Mouse (Mus musculus) CD4-positive, CD25-positive, alpha-beta regulatory T cell, adult 2 months (primary cell): ENCODE measurements around the gene Pjvk.

Source experiments
- DNase-seq: peaks from one replicate; pipeline ENCODE4 v3.0.0-alpha.2; 2012; ENCODE audit warnings: low read depth, low spot score

Pjvk gene

DNA sequence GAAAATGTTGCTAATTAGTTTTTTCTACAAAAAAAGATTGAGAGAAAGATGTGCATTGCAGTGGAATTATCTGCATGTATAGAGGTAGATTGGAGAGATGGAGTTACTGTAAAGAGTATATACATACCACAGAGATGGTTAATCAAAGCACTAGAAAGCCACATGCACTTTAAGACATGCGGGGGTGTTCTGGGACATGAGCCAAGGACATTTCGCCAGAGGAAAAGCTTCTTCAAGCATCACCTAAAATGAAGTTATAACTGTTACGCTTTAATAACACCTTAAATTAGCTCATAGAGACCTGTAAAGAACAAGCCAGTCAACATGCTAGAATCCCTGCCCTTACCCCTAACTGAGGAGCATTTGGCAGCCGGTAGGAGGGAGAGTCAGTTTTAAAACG is 18.9 kb downstream of the Pjvk start:
- DNase-seq = no peak

DNA sequence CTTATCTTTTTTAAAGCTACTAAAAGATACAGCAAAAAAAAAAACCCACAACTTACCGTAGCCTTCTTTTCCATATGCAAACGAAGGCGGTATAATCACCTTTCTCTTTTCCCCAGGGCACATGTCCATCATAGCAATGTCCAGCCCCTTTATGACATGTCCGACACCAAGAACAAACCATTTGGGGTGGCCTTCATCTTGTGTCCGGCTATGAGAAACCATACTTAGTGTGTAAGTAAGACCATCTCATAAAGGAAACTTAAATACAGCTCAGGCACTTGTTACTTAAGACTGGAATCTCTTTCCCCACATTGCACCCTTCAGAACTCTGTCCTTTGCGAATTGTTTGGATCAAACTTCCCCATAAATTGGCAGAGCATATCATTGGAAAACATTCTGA is 23.4 kb downstream of the Pjvk start:
- no peak for DNase-seq

DNA sequence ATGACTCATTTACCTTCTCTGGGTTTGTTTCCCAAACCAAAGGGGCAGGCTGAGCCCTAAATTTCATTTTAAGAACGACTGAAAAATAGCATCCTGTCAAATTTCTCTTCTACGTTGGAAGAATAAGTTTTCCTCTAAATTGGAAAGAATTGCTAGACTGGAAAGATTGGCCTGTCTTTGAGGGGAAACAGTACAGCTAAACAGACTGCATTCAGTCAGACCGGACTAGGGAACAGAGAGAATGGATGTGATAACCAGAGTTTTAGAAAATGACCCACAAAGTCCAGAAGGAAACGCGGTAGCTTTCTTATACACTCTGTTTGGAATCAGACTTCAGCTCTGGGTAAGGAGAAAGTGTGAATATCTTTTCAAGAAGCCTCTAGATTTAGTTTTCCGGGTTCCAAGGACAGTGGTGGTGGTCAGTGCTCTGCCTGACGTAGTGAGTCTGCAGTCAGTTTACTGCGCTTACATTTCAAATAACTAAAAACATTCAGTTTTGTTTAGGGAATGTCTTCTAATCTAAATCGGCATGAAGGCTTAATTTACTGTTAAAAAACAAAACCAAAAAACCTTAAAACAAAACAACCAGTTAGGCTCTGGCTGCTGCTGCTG is 24.0 kb downstream of the Pjvk start:
- DNase-seq = no peak

DNA sequence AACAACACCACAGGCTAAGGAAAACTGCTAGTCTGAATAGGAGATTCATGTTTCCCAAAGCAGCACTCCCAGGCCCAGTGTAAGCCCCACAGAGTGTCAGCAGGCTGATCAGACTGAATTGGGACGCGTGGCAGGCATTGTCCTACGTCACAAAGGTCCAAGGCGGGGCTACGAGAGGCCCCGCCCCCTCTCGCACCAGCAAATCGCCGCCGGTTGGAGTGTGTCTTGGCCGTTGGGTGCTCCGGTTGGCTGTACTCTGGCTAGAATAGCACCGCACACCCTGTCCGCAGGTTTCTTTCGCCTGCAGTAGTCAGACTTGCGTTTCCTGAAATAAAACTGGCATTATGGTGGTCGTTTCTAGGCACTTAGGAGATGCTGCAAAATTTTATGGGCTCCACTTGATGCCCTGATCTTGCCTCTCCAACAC is 24.7 kb downstream of the Pjvk start, which contains the start of gene Fkbp7:
Gene Fkbp7 (minus strand): TSS at position 151 of the 427 bp plus-strand sequence.
- peak; percentile 94 for DNase-seq

DNA sequence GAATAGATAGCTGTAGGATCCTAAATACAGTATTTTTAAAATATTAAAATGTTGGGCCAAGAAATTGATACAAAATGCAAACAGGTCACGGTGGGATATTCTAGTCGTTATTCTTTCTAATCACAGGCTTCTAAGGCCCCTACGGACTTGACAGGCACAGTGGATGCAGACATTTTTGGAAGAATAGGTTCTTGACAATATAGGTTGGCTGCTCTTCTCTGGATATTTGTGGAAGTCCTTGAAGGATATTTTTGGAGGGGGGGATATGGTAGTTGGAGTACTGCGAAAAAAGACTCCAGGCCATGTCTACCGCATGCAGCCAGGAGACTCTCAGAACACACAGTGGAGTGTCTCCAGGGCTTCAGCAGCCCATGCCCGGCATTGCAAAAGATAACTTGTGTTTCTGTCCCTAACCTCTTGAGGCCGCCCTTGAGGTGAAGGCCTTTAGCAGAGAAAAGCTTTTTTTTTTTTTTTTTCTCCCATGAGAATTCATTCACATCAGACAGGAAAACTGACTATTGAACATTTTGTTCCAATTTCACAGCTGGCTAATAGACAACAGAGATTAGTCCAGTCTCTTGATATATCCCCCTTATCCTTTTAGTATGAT is 25.3 kb downstream of the Pjvk start:
- peak; percentile 82 for DNase-seq

DNA sequence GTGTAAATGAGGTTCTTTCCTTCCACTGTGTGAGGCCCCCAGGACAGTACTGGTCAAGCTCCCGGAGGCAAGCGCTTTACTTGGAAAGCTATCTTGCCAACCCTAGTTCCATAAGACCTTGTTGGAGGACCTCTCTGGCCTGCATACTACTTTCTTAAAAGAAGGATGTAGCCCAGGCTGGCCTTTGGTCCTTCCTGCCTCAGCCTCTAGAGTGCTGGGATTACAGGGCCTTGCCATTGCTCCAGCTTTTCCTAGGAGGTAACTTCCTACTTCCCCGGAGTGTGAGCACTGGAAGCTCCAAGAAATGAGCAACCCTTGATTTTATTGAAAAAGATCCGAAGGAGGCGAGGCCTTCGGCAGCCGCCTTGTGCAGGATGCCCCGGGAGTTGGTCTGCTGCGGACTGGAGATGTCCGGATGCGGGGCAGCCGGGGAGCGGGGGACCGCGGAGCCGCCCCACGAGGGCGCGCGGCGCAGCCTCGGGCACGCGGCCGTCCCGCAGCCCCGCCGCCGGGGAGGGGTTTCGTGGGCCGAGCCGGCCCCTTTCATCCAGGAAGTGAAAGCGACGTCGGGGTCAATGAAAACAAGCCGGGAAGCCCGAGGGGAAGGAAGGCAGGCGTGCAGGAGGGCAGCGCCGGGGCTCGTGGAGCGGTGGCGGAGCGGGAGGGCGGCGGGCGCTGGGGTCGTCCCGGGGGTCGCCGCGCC is 26.6 kb downstream of the Pjvk start, which contains the start of gene Plekha3:
Gene Plekha3 (plus strand): TSS at position 557 of the 703 bp plus-strand sequence.
- peak; percentile 81 for DNase-seq

DNA sequence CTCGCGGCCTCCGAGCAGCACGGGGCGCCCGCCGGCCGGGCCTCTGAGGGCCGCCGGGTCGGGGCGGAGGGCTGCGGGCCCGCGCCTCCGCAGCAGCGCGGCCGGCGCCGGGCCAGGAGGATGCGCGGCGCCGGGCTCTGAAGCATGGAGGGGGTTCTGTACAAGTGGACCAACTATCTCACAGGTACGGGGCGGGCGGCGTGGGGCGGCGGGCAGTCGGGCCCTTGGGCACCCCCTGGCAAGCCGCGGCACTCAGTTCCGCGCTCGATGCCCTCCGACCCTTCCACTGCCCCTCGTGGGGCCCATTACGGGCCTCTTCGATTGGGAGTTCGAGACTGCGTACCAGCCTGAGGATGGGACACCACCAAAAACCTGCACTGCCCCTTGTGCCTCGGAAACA is 27.2 kb downstream of the Pjvk start:
- no peak for DNase-seq

DNA sequence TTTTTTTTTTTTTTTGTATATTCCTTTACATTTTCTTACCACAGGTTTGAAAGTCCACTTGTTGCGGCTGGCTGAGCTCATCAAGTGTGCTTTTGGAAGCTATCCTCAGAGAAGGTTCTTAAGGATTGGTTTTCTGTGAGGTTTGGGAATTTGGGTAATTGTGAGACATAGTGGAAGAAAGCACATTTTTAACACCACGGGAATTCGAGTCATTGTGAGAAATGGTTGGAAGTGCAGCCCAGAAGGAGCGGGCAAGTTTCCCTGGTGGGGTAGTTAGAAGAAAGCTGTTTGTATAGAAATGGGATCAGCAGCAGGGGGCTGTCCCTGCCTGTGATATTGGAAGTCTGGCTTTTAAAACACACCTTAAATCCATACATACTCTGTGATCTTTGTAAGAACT is 27.7 kb downstream of the Pjvk start:
- peak; percentile 7 for DNase-seq

DNA sequence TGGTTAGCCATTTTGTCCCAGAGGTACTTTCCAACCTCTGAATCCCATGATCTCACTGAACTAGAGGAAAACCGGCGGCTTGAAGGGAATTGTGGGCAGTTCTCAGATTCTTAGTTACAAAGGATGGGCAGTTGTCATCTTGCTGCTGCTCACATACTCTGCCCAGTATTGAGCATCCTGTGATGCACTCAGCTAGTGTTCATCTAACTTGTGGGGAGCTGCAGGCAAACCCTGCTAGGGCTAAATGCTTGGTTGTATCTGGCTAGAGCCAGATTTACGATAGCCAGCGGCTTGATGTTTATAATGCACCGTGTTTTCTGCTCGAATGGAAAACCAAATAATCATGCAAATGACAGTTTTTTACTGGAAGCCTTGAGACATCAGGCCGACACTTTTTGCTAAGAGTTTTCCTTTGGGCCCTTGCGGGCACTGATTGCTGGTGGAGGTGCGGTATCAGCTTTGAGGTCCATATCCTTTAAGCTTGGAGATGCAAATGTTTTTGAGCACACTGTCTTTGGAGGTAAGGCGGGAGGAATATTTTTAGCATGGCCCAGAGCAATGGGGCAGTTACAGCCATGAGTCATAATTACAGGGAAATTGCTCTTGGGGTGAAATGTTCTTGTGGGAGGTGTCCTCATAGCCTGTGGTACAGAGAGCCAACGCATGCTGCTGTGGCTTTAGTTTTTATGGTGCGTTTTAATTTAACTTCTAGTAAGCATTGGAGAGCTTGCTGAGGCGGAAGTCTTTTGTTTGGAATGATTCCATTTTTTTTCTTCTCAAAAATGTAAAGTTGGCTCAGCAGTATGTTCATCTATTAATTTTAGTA is 28.3 kb downstream of the Pjvk start:
- DNase-seq = no peak

DNA sequence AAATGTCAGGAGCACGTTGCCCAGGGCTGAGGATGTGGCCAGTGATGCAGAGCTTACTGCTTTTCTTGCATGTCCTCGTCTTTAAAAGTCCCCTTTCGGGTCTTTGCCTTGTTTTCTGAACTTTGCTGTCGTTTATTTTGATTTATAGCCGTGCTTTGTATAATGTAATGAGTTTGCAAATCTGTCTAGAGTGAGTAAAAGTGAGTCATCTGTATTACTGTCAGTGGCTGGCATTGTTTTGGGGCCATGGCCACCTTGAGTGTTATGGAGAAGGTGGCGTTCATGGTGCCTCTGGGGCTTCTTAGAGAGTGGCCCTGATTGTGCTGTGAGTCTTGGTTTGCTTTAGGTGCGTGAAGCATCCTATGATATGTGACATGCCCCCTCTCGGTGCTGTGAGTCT is 34.0 kb downstream of the Pjvk start:
- DNase-seq = no peak

DNA sequence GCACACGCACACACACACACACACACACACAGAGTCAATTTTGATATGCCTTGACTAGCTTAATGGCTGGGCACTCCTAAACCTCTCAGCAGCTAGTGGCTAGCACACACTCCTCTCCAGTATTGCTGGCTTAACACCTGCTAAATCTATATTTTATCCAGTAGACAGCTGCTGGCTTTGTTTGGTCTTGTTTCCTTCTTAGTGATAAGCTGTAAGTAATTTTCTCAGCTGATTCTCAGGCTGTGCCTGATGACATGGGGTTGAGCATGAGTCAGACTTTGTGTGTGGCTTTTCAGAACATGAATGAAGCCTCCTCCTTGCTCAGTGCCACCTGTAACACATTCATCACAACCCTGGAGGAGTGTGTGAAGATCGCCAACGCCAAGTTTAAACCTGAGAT is 38.7 kb downstream of the Pjvk start:
- no peak for DNase-seq

DNA sequence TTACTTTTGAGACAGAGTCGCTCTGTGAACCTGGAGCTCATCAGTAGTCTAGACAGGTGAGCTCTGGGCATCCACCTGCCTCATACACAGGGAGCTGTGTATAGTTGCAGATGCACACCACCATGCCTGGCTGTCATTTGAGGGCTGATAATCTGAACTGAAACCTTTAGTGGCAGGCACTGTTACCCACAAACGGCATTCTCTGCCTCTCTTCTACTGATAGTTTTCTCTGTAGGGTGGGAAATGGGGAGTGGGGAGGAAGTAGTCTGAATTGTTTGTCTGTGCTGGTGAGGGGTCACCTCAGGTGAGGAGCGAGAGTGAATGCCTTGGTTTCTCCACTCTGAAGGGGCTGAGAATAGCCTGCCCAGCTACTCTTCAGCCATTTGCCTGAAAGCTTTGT is 39.3 kb downstream of the Pjvk start:
- DNase-seq = no peak

DNA sequence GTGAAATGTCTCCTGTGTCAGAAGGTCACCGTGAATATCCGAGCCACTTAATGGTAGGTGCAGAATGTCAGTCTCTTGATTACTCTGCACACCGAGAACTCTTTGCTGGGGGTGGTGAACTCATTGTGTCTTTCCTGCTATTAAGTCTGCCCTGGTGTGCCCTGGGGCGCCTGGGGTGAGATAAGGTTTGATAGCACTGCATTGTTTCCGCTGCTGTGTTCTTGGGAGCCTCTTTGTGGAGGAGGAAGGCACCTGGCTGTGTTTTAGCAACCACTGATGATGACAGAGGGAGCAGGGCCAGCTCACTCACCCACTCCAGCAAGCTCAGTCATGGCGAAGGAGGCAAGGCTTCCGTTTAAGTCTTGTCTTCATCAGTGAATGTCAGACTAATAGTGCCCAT is 39.9 kb downstream of the Pjvk start:
- no peak for DNase-seq

DNA sequence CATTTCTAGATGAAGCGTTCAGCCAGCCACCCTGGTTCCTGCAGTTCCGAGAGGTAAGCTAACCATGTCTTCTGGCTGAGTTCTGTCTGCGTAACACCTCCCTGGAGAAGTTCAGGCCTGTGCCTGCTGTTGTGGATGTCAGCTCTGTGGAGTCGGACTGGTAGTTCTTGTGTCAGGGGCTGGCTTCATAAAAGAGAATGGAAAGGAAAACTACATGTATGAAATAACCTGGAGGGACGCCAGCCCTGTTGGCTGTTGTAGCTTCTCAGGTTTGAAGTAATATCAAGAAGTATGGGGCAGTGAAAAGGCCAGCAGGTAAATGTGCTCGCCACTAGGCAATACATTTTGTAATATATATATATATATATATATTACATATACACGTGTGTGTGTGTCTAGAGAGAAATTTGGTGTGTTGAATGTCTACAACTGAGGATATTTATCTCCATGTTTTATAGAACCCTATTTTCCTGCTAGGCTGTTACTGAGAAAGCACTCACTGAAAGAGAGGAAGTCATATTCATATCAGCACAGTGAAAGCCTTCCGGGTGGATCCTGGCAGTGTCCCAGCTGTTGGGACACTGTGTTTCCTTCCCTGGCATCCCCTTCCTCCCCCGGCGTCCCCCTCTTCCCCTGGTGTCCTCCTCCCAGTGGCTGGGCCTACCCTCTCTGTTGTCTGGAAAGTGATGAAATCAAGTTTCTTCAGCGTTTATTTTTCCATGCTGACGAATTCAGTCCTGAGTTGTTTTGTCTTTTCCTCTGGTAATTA is 42.3 kb downstream of the Pjvk start:
- no peak for DNase-seq

DNA sequence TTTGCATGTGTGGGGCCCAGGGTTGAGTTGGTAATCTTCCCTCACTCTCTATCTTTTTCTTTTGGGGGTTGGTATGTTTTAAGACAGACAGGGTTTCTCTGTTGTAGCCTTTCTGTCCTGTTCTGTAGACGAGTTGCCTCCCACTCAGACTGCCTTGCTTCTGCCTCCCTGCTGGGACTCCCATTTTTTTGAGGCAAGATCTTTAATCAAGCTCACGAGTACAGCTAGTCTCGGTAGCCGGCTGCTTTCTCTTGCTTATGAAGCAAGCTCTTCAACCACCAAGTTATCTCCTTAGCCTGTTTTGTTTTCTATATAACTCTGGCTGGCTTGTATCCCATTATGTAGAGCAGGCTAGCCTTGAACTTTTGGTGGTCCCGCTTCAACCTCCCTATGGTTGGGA is 45.5 kb downstream of the Pjvk start:
- no peak for DNase-seq

DNA sequence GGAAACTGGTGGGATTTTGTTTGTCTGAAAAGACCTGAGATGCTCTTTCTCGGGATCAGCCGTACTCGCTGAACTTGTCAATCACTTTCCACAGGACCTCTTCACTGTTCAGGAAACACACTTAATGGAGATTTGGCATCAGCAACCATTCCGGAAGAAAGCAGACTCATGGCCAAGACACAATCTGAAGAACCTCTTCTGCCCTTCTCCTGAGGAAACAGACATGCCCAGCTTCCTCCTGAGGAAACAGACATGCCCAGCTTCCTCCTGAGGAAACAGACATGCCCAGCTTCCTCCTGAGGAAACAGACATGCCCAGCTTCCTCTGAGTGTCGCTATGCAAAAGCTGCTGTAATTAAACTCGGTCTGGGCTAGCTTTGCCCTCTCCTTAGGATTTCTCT is 47.0 kb downstream of the Pjvk start:
- DNase-seq = no peak

DNA sequence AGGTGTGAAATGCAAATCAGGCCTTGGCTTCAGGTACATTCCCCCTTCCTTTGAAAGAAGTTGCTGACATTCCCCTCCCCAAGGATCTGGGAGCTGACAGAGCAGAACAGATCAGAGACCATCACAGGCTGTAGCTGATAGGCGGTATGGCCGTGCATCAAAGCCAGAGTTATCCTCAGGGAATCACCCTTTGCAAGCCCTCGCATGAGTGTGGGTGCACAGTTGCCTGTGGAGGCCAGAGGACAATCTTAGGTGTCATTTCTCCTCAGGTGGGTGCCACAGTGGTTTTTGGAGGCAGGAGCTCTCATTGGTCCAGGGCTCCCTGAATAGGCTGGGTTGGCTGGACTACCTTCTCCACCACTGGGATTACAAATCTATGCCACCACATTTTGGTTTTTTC is 53.9 kb downstream of the Pjvk start:
- no peak for DNase-seq

DNA sequence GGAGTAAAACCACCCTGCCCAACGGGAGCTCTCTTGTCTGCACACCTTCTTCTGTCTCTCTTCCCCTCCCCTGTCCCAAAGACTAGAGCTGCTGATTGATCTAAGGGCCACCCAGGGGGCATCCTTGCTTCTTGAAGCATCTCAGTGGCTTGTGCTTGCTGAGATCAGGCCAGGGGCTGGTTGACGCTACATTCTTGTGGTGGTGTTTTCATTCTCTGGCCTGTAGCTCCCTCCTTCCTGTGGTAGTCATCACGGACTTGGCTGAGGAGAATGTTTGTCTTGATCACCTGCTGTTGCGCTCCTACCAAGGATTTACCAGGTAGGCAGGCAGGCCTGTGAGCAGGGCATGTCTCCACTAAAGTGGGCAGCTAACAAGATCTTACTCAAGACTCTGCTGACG is 54.5 kb downstream of the Pjvk start:
- DNase-seq = no peak

DNA sequence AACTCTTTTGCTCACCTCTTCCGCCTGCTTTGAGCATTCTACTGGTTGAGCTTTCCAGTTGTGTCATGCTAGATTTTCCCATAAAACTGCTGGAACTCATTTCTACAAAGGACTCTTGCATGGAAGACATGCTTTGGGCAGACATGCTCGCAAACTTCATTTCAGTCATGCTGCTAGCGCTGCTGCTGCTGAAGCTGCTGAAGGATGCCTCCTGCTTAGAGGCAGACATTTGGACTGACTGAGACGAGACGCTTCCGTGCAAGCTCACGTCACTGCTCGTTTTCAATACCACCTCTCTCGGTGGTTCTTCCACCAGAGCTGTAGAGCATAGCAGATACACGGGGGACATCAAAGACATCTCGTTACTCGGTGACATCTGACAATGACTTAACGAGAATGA is 57.4 kb downstream of the Pjvk start:
- no peak for DNase-seq
